Mouse (Mus musculus): ENCODE results near the gene Dock9. TPM values are rescaled to one million over a fixed set of nuclear protein-coding genes. Genes with fewer than 3 reads are reported as not detected.
A peak's percentile ranks its signal among the peaks of the same experiment; 100 is the strongest.

Dock9 gene
- total RNA-seq, 2 experiments from 2014 or later: 20.9 to 27.5 TPM

GRCm38 (mm10) chr14:121620567-121620966 is 177.1 kb downstream of the Dock9 start:
- no peak for DNase-seq

GRCm38 (mm10) chr14:121620157-121620556 is 177.5 kb downstream of the Dock9 start:
- no peak for DNase-seq

- peak; percentile 45 to 62 for DNase-seq
Observed at GRCm38 (mm10) chr14:121617645-121618390, 179.8 kb downstream of the Dock9 start.

GRCm38 (mm10) chr14:121615431-121615830 is 182.2 kb downstream of the Dock9 start:
- no peak for DNase-seq

GRCm38 (mm10) chr14:121614461-121615170 is 183.0 kb downstream of the Dock9 start:
- peak in 1 of 2 experiments; percentile 28 for DNase-seq

GRCm38 (mm10) chr14:121613490-121613889 is 184.1 kb downstream of the Dock9 start:
- DNase-seq: no peak

GRCm38 (mm10) chr14:121612926-121613325 is 184.7 kb downstream of the Dock9 start:
- no peak for DNase-seq

- DNase-seq: no peak
Observed at GRCm38 (mm10) chr14:121611533-121611932, 186.1 kb downstream of the Dock9 start.

GRCm38 (mm10) chr14:121611098-121611497 is 186.5 kb downstream of the Dock9 start:
- no peak for DNase-seq

GRCm38 (mm10) chr14:121608522-121608921 is 189.1 kb downstream of the Dock9 start:
- DNase-seq: no peak

GRCm38 (mm10) chr14:121606433-121606832 is 191.2 kb downstream of the Dock9 start:
- no peak for DNase-seq

GRCm38 (mm10) chr14:121605260-121605659 is 192.4 kb downstream of the Dock9 start:
- DNase-seq: no peak

GRCm38 (mm10) chr14:121604565-121604964 is 193.1 kb downstream of the Dock9 start:
- DNase-seq: no peak

- DNase-seq: no peak
Observed at GRCm38 (mm10) chr14:121602610-121603009, 195.0 kb downstream of the Dock9 start.

- no peak for DNase-seq
Observed at GRCm38 (mm10) chr14:121600538-121600937, 197.1 kb downstream of the Dock9 start.

- DNase-seq: no peak
Observed at GRCm38 (mm10) chr14:121597073-121597472, 200.6 kb downstream of the Dock9 start.

- peak in 1 of 2 experiments; percentile 10 for DNase-seq
Observed at GRCm38 (mm10) chr14:121596631-121597030, 201.0 kb downstream of the Dock9 start.

GRCm38 (mm10) chr14:121594684-121595083 is 203.0 kb downstream of the Dock9 start:
- DNase-seq: no peak

- no peak for DNase-seq
Observed at GRCm38 (mm10) chr14:121593313-121593929, 204.2 kb downstream of the Dock9 start.

- DNase-seq: no peak
Observed at GRCm38 (mm10) chr14:121592890-121593289, 204.7 kb downstream of the Dock9 start.

GRCm38 (mm10) chr14:121592356-121592755 is 205.3 kb downstream of the Dock9 start:
- no peak for DNase-seq

GRCm38 (mm10) chr14:121589097-121589725 is 208.4 kb downstream of the Dock9 start:
- peak; percentile 77 to 87 for DNase-seq
